ENCODE assay signal across 8 mouse cellular contexts in genomic region chr1:87326742-87327163, GRCm38 (mm10). TPM values are rescaled to one million over a fixed set of nuclear protein-coding genes. Genes with fewer than 3 reads are reported as not detected.
DNase-seq lines count a peak whose midpoint lies in the region; ATAC-seq lines count a peak whose summit lies in the region.

TSS of gene Gigyf2 (plus strand) at chr1:87326998.

- ATAC-seq in hindbrain, embryonic 11.5 days (ENCODE audit: low FRiP score) = peak; percentile 99

- WGBS in hindbrain, embryonic 11.5 days = 2% methylated on average over 34 of the region's 36 CpGs

- H3K9ac ChIP-seq in hindbrain, embryonic 11.5 days (ENCODE audit: low read depth, low read length) = peak within 1 kb of the TSS; percentile 92

- no peaks in the 10 kb centered on the region for H3K36me3 ChIP-seq in hindbrain, embryonic 11.5 days (ENCODE audit: control insufficient read depth, insufficient read depth, low read length)

- peak within 1 kb of the TSS; percentile 43 for H3K4me2 ChIP-seq in hindbrain, embryonic 11.5 days (replicated peaks; ENCODE audit: low read depth, low read length)

- H3K27me3 ChIP-seq in hindbrain, embryonic 11.5 days (ENCODE audit: control insufficient read depth, insufficient read depth, low read length) = no peaks in the 10 kb centered on the region

- peak within 1 kb of the TSS; percentile 93 for H3K4me3 ChIP-seq in hindbrain, embryonic 11.5 days (ENCODE audit: low read depth, low read length)

- peak; percentile 99 for DNase-seq in Muller cell, postnatal 12 days (ENCODE audit: inconsistent ontology term)
- DNase-seq in cerebellum, adult 9-11 months = peak; percentile 96
- peak; percentile 89 to 94 for DNase-seq in frontal cortex, adult 2 months (ENCODE audit: extremely low spot score in 1 of 2, low spot score in 1 of 2)
- peak; percentile 99 for DNase-seq in hindbrain, embryonic 11.5 days (ENCODE audit: low spot score)
- peak; percentile 94 to 96 for DNase-seq in layer of hippocampus, postnatal 10 days (ENCODE audit: low spot score in 2 of 2)
- peak; percentile 98 for DNase-seq in lung, postnatal 10 days
- peak; percentile 97 for DNase-seq in ovary, postnatal 36 days (ENCODE audit: low spot score)
- peak; percentile 96 for DNase-seq in thymus, postnatal 25 days

- no peaks in the 10 kb centered on the region for H3K4me1 ChIP-seq in hindbrain, embryonic 11.5 days (replicated peaks; ENCODE audit: control insufficient read depth, insufficient read depth, low read length)

- peak within 1 kb of the TSS; percentile 89 for H3K27ac ChIP-seq in hindbrain, embryonic 11.5 days (ENCODE audit: low read depth, low read length)

- H3K9me3 ChIP-seq in hindbrain, embryonic 11.5 days (ENCODE audit: control insufficient read depth, low read length) = no peaks in the 10 kb centered on the region

RNA-seq across cellular contexts. Expression of gene Gigyf2, which starts in this region (rescaled TPM):
- 64.0 and 74.3 TPM in 2 replicates for polyA plus RNA-seq in frontal cortex, adult 2 months (2012; rRNA removed)
- polyA plus RNA-seq in hindbrain, embryonic 11.5 days (2014; fragmentation: Nextera tagmentation; extraction: Ambion mirVana) = 53.5 and 68.2 TPM in 2 replicates
- total RNA-seq in layer of hippocampus, postnatal 10 days (2021) = 10 to 100 TPM; 83.0 to 91.2 TPM

Comparison
In these comparisons a context has a peak if more than half of its experiments do, and no peak if none do; other contexts are left out.
1. Peak in every context shown above with its lines: DNase-seq, ATAC-seq, H3K4me3 ChIP-seq and H3K27ac ChIP-seq.